Mouse (Mus musculus) kidney, adult 2 months (tissue): ENCODE data around the gene Plxna2. TPM values are rescaled to one million over a fixed set of nuclear protein-coding genes. Genes with fewer than 3 reads are reported as not detected.
A peak's percentile ranks its signal among the peaks of the same experiment; 100 is the strongest.

Experiments
- DNase-seq: peaks from one replicate; pipeline ENCODE4 v3.0.0; 2021
- H3K27ac ChIP-seq: fragments of 200-500 bp; 2 replicates; pipeline ENCODE4 v1.5.1; 2012; ENCODE audit warnings: low read depth, low read length, control low read depth, inconsistent platforms; ENCODE audit not compliant: insufficient read depth
- H3K27me3 ChIP-seq: fragments of 200-500 bp; replicated peaks from 2 replicates; pipeline ENCODE4 v1.6.1; 2012; ENCODE audit warnings: mild to moderate bottlenecking, moderate library complexity, low read length, inconsistent platforms; ENCODE audit not compliant: control insufficient read depth, insufficient read depth
- H3K36me3 ChIP-seq: fragments of 200-500 bp; 2 replicates; pipeline ENCODE4 v1.6.1; 2012; ENCODE audit warnings: mild to moderate bottlenecking, moderate library complexity, low read length, inconsistent platforms; ENCODE audit not compliant: control insufficient read depth, insufficient read depth
- H3K4me1 ChIP-seq: fragments of 200-500 bp; 2 replicates; pipeline ENCODE4 v1.6.1; 2011; ENCODE audit warnings: low read length; ENCODE audit not compliant: control insufficient read depth, insufficient read depth
- H3K4me3 ChIP-seq: fragments of 200-500 bp; 2 replicates; pipeline ENCODE4 v1.5.1; 2011; ENCODE audit warnings: mild to moderate bottlenecking, low read depth, low read length, control low read depth; ENCODE audit not compliant: insufficient read depth
- CTCF ChIP-seq: fragments of 200-500 bp; conservative IDR thresholded peaks from 2 replicates; pipeline ENCODE4 v1.5.1; 2011; ENCODE audit warnings: low read depth, mild to moderate bottlenecking, control low read depth, low read length, moderate library complexity, mixed read lengths; ENCODE audit not compliant: insufficient read depth, insufficient read length
- POLR2A ChIP-seq: fragments of 200-500 bp; IDR thresholded peaks from one replicate; pipeline ENCODE4 v1.6.1; 2011; ENCODE audit warnings: low read depth, low read length, control low read depth
- WGBS: fragments of 180-500 bp; shearing (Covaris S2); methylation state at CpG from one replicate; pipeline ENCODE4 v1.1.7; 2018; 5-methylcytosine and 5-hydroxymethylcytosine counted together
- polyA plus RNA-seq: library from polyadenylated mRNA; depleted of rRNA; stranded (reverse); fragments of >200 nt; gene quantifications from 2 replicates; pipeline ENCODE4 v1.2.3, GENCODE M21; 2012

Plxna2 gene
- polyA plus RNA-seq, 1 experiment: 5.1 TPM

GRCm38 (mm10) chr1:194622677-194623076 is 4.7 kb downstream of the Plxna2 start:
- peaks cover 27% of the 10 kb centered on the region for H3K4me1 ChIP-seq
- no peak for DNase-seq
- H3K36me3 ChIP-seq: no peaks in the 10 kb centered on the region
- 71% methylated on average over 2 of the region's 2 CpGs for WGBS
- H3K27me3 ChIP-seq: no peaks in the 10 kb centered on the region
- H3K4me3 ChIP-seq: no peak overlapping the region
- TF ChIP-seq CTCF (no peak), POLR2A (no peak)
- no peak overlapping the region for H3K27ac ChIP-seq

DNA sequence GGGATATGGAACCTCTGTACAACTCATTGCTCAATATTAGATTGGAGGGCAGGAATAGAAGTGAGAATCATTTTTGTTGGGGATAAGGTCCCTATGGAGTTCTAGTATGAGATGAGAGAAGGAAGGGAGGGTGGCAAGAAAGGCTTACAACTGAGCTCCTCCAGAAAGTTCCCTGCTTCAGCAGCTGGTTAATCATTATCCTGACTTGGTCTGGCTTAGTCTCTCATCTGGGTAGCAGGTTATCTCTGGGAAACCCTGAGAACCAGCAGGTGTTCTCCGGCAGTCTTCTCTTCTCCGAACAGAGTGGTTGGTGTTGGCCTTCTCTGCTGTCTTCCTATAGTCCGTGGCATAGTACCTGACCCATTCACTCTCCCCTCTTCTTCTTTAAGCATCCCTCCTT is 5.6 kb downstream of the Plxna2 start:
- no peak overlapping the region for H3K4me3 ChIP-seq
- peaks cover 30% of the 10 kb centered on the region for H3K4me1 ChIP-seq
- H3K27me3 ChIP-seq: no peaks in the 10 kb centered on the region
- no peak for TF ChIP-seq POLR2A
- TF ChIP-seq CTCF: no peak
- no peak overlapping the region for H3K27ac ChIP-seq
- H3K36me3 ChIP-seq: no peaks in the 10 kb centered on the region
- WGBS: 48% methylated on average over 3 of the region's 3 CpGs
- peak; percentile 81 for DNase-seq

DNA sequence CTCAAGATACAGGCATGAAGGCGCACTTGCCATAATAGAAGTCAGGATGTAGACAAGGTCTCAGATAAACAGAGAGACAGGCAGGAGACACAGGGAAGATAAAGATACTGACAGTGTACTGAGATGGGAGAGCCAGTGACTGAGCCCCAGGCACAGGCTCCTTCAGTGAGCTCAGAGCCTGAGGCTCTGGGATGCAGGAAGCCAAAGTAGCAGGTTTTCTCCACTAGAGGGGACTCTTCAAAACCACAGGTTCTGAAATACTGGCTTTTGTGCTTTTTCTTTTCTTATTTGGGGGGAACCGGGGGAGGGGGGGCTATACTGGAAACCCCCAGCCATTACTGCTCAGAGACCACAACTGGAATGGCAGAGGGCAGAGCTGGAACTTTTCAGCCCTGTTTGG is 6.4 kb downstream of the Plxna2 start:
- DNase-seq: peak; percentile 35
- Histone ChIP-seq H3K27me3 (no peaks in the 10 kb centered on the region), H3K4me3 (no peak overlapping the region), H3K36me3 (no peaks in the 10 kb centered on the region), H3K4me1 (peaks cover 35% of the 10 kb centered on the region), H3K27ac (no peak overlapping the region)
- TF ChIP-seq POLR2A (no peak), CTCF (peak; percentile 39)
- 57% methylated on average over 2 of the region's 2 CpGs for WGBS

DNA sequence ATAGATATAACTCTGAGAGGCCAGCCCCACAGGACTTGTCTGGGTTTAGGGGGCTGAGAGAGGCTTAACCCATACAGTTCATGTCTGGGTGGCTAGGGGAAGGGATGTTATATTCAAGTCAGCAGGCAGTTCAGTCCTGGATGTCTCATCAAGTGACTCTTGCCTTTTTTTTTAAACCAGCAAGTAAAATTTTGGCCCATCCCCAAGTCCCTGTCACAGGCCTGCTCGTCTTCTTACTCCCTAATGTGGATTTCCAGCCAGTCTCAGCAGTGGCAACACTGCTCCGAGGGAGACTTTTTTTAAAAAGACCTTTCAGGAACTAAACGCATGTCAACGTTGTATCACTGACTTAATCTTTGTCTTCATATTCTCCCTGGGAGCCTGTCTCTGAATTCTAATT is 7.0 kb downstream of the Plxna2 start:
- Histone ChIP-seq H3K4me1 (peaks cover 35% of the 10 kb centered on the region), H3K36me3 (no peaks in the 10 kb centered on the region), H3K27me3 (no peaks in the 10 kb centered on the region), H3K27ac (no peak overlapping the region), H3K4me3 (no peak overlapping the region)
- DNase-seq: peak; percentile 58
- WGBS: 38% methylated on average over 4 of the region's 4 CpGs
- TF ChIP-seq POLR2A (no peak), CTCF (no peak)

DNA sequence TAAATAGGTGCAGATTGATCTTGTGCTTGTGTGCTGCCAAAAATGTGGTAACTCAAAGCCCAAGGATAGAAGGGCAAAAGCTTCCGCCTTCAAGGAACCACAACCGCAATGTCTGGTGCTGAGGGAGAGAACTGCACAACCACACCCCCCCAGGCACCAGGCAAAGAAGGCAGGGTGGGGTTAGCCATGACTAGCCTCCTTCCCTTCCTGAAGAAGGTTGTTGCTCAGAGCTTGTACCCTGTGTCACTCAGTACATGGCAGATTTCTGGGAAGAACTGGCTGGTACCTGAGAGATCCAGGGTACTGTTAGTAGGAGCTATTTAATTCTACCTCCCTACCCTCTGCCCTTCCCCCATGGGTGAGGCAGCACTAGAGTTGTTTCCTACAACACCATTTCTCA is 8.1 kb downstream of the Plxna2 start:
- Histone ChIP-seq H3K27ac (no peak overlapping the region; the same call in 1 of the 2 replicates), H3K27me3 (no peaks in the 10 kb centered on the region), H3K4me3 (no peak overlapping the region), H3K36me3 (no peaks in the 10 kb centered on the region), H3K4me1 (peaks cover 40% of the 10 kb centered on the region)
- DNase-seq: peak; percentile 47
- 79% methylated on average over 2 of the region's 2 CpGs for WGBS
- TF ChIP-seq CTCF (no peak), POLR2A (no peak)

DNA sequence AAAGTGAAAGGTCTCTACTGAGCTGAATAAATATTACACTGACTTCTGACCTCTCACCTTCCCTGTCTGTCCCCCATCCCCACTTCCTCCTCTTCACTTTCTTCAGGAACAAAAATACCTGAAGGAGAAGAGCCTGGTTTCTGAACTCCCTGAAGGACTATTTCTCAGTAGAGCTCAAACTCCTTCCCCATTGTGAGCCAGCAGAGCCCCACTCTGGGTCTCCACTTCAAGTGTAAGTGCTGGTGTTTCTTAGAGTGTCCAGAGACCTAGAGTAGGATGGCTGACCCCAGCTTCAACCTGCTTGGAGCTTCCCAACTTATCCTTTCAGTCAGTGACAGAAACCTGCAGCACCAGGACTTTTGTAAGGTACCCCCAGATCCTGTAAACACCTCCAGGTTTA is 9.3 kb downstream of the Plxna2 start:
- TF ChIP-seq POLR2A (no peak), CTCF (no peak)
- H3K27ac ChIP-seq: no peak overlapping the region
- no peak for DNase-seq
- no peak overlapping the region for H3K4me3 ChIP-seq
- no peaks in the 10 kb centered on the region for H3K27me3 ChIP-seq
- no peaks in the 10 kb centered on the region for H3K36me3 ChIP-seq
- peaks cover 47% of the 10 kb centered on the region for H3K4me1 ChIP-seq

DNA sequence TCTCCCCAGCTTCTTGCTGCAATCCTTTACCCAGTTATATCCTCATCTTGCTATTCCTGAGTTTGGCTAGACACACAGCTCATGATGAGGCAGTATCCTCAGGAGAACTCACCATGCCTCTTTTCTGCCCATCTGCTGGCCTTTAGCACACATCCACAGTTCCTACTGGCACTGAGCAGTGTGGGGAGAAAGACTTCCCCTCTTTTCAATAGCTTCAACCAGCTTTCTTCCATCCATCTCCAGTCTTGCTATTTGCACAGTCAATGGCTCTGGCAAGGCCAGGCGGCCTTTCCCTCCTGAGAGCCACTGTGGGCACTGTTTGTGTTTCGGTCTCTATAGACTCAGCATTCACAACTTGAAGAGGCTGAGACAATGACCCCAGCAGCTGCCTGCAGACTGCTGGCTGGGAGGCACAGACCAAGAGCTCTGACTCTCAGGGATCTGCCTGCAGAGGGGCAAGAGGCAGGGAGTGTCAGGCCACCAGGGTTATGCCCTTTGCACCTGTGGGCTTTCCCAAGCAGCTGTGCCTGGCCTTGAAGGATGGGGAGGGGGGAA is 11.2 kb downstream of the Plxna2 start:
- DNase-seq: no peak
- Histone ChIP-seq H3K27ac (no peak overlapping the region), H3K27me3 (no peaks in the 10 kb centered on the region), H3K4me1 (peaks cover 39% of the 10 kb centered on the region), H3K4me3 (no peak overlapping the region), H3K36me3 (no peaks in the 10 kb centered on the region)
- 65% methylated on average over 2 of the region's 2 CpGs for WGBS
- no peak for TF ChIP-seq CTCF

DNA sequence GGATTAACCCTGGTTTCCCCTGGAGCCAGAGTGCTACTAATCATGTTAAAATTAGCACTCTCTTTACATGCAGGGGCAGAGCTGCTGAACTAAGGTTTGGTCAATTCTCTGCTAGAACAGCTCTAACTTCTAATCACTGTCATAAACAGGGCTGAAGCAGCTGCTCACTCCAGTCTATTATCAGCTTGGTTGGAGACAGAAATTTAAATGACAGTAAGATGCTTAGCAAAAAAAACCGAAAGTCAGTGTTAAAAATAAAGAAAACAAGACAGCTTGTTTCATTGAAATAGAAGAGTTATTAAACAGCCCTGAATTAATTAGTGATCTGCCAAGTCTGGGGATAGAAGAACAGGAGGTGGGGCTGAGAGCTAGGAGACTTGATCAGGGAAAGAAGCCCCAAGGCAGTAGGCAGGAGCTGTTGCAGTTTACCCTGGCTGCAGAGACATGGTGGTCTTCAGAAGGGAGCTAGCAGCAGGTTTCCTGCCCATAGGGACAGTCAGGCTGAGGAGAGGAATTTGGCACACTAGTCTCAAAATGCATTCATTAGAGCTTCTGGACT is 12.6 kb downstream of the Plxna2 start:
- H3K36me3 ChIP-seq: no peaks in the 10 kb centered on the region
- no peaks in the 10 kb centered on the region for H3K27me3 ChIP-seq
- H3K4me1 ChIP-seq: peaks cover 34% of the 10 kb centered on the region
- 32% methylated on average over 1 of the region's 1 CpGs for WGBS
- DNase-seq: no peak
- TF ChIP-seq CTCF: no peak
- no peak for TF ChIP-seq POLR2A
- H3K27ac ChIP-seq: no peak overlapping the region
- no peak overlapping the region for H3K4me3 ChIP-seq
